Mouse (Mus musculus): ENCODE data around the gene Tead1.

DNA sequence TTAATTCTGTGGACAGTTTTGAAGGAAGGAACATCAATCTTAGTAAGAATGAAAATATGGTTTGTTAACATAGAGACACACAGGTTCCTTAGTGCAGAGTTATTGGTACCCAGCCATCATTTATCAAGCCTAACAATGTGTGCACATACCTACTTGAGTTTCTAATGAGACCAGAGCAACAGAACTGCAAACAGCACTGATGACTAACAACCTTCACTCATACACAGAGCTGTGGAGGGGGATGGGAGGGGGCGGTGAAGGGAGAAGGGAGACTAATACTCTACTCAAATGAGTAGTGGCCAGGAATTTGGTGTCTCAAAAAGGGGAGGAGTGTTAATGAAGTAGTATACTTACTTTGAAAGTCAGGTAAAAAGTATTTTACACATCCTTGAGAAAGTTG, 263.9 kb downstream of the Tead1 start:
- TF ChIP-seq CTCF (IDR thresholded peaks at IDR 0.05): no peak
- TF ChIP-seq POLR2A (IDR thresholded peaks at IDR 0.05; ENCODE audit: insufficient read depth, low read depth, low read length): no peak

Data from heart, adult 2 months (tissue).